Mouse (Mus musculus) brain, embryonic 14.5 days (tissue): ENCODE results near the gene Mphosph9.

Experiments
- CTCF ChIP-seq: fragments of 200-500 bp; IDR thresholded peaks from 2 replicates; pipeline ENCODE4 v1.5.1; 2012; ENCODE audit warnings: inconsistent platforms, mild to moderate bottlenecking, moderate library complexity, borderline replicate concordance; ENCODE audit not compliant: insufficient read depth, insufficient read length; ENCODE audit errors: extremely low read depth
- POLR2A ChIP-seq: fragments of 200-500 bp; IDR thresholded peaks from 2 replicates; pipeline ENCODE4 v1.6.1; 2012; ENCODE audit warnings: mild to moderate bottlenecking, inconsistent platforms, borderline replicate concordance; ENCODE audit not compliant: poor library complexity, insufficient read depth, insufficient read length, severe bottlenecking; ENCODE audit errors: extremely low read depth

GRCm38 (mm10) chr5:124377149-124377548, 49.4 kb upstream of the Mphosph9 start:
- no peak for TF ChIP-seq POLR2A
- TF ChIP-seq CTCF, result no peak
